Mouse (Mus musculus): Measurements from ENCODE around the gene Zbbx.

Zbbx gene

DNA sequence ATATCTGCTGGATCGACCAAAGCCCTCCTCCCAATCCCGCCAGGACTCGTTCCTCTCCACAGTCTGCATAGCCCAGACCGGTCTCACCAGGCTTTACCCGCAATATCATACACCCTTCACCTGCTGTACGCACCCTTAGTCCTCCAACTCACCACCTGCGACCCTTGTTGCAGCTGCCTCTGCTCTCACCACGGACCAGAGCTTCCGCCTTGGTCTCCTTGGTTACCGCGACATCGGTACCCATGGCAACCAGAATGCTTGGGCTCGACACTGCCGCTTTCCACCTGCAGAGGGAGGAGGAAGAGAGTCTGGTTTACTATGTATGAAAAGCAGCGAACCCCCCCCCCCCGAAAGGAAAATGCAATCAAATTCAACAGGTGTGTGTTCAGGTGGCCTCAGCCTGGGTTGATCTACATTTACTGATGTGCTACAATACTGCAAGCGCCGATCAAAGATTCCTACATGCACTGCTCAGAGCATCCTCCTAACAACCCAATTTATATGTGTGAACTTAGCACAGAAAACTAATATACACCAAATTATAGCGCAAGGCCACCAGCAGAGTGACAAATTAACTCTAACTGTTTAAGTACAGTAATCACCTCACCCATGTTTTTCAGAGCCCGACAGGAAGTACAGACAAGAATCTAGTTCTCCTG is at the start of gene Zbbx:
Gene Zbbx (minus strand): TSS at position 197 of the 659 bp plus-strand sequence.
- peak; percentile 8 to 13 for DNase-seq (ENCODE audit: low spot score in 2 of 2)

DNA sequence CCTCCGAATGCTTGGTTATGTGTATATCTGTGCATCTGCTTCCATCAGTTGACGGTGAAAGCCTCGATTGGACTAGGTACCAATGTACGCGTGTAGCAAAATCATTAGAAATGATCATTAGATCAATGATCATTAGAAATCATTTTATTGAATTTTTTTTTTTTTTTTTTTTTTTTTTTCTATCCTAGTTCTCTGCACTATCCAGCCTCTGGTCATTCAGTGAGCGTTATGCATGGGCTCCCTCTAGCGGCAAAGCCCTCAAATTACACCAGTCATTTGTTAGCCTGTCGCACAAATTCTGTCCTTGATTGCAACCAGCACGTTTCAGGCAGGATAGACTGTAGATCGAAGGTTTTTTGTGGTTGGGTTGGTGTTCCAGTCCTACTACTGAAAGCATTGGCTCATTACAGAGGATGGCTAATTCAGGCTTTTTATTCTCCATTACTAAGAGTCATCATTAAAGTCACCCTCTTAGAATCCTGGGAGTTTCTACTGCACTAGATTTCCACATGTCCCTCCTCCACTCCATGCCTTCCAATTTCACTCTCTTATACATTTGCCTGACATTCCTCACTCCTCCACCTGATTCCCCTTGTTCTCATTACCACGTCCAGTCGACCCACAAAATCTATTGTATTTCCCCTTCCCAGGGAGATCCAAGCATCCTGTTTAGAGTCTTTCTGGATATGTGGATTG is 38.1 kb upstream of the Zbbx start:
- peak; percentile 12 to 39 for DNase-seq (ENCODE audit: low spot score in 2 of 2)

DNA sequence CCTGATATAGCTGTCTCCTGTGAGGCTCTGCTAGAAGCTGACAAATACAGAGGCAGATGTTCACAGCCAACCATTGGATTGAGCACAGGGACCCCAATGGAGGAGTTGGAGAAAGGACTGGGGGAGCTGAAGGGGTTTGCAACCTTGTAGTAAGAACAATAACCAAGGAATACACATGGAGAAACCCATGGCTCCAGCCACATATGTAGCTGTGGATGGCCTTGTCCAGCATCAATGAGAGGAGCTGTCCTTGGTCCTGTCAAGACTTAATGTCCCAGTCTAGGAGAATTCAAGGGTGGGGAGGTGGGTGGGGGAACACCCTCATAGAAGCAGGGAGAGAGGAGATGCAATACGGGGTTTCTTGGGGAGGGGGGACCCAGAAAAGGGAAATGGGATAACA is 17.8 kb upstream of the Zbbx start:
- DNase-seq (ENCODE audit: low spot score in 2 of 2): no peak

DNA sequence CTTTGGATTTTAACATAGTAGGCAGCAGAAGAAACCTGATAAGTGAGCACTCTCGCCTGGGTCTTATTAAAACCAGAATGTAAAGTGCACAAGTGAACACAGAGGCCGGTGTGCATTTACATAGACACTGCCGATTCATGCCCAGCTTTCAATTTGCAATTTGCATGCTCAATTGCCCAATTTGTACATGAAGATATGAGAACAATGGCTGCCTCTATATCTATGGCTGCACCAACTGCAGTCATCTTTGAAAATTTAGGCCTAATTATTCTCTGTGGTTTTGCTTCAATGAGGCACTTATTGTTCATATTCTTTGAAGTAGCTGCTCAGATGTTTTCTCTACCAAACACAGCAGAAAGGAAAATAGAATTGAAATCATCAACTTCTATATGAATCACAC is 23.0 kb downstream of the Zbbx start:
- DNase-seq (ENCODE audit: low spot score in 2 of 2): no peak

DNA sequence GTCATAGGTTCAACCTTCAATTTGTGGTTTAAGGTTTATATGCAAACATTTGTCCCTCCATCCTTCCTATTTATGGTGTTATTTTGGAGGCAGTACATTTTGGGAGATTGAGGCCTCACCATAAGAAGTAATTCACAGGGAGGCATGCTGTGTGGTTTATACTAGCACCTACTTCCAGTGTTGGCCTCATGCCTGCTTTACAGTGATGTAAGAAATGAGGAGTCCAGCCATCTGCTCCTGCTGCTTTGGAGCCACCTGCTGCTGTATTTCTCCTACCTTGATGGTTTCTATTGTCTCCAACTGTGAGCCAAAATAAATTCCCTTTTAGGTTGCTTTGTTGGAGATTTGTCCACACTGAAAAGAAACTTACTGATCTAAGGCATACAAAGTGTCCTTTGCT is 60.0 kb downstream of the Zbbx start:
- no peak for DNase-seq (ENCODE audit: low spot score in 2 of 2)

DNA sequence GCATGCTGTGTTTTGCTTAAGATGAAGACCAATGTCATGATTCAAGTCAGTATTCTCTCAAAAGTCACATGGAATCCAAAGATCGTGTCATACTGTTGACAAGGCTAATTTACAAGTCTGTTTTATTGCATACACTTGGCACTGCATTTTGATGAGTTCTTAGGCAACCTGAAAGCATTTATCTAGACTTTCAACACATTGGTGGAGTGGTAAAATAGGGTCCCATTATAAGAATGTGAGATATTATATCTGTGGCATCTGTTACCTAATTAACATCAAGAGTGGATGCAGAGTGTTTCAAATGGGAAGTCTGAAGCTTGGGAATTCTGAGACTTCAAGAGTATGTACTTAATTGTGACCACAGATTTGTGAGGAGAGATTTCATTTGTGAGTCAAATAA is 79.1 kb downstream of the Zbbx start:
- DNase-seq (ENCODE audit: low spot score in 2 of 2): no peak

DNA sequence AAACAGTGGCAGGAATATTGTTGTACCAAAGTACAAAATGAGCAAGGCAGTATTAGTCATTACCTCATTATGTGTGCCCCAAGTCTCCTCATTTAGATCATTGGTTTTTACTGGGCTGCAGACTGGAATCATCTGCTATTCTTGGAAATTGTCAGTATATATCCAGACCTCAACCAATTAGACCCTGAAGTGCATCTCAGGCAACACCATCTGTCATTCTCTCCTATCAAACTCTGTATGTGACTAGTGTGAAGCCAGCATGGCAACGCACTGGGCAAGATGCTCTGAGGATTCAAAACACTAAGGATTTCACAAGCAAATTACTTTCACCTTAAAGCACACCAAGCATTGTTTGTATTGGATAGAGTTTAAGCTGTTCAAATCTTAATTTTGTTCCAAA is 85.9 kb downstream of the Zbbx start:
- DNase-seq (ENCODE audit: low spot score in 2 of 2): no peak

DNA sequence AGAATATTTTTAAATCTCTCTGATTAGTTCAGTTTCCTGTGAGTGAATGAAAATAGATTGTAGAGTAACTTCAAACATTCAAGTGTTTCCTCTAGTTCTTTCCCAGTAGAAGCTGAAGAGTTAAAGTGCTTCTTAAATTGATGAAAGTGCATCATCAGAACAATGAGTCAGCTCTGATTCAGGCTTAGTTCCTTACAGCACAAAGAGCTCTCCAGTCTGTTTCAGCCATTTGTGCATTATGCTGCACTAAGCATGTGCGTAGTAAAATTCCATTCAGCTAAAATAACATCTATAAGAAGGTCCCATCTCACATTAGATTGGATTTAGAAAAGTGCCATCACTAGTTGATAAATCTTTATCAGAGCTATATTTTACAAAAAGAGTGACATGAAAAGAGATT is 155.1 kb downstream of the Zbbx start:
- no peak for DNase-seq (ENCODE audit: low spot score in 2 of 2)
